Mouse (Mus musculus): ENCODE measurements around the gene Rxfp4. TPM values are rescaled to one million over a fixed set of nuclear protein-coding genes. Genes with fewer than 3 reads are reported as not detected.
A peak's percentile ranks its signal among the peaks of the same experiment; 100 is the strongest.

Rxfp4 gene
- polyA plus RNA-seq (2012), result not detected in 2 replicates

DNA sequence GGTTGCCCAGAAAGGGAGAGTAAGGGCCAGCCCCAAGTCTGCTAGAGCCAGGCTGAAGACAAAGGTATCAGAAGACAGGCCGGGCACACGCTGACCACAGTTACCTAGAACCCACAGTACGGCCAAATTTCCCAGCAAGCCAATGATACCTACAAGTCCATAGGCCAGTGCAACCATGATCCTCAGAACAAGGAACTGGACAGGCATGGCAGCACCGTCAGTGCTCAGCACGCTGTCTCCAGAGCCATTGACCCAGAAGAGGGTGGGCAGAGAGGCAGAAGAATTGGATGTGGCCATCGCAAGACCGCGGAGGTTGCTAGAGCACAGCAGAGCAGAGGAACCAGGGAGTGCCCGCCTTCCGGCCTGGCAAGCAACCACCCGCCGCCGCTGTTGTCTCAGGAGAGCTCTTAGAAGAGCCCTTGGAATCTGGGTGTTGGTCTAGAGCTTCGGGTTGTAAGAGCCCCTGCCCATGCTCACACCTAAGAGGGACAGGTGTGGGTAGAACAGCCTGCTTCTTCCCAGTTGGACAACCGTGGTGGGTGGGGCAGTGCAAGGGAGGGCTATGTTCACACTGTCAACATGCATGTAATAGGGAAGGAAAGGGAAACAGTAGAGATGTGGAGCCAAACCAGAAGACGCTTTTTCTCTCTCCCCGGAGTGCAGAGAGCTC is at the start of gene Rxfp4:
Gene Rxfp4 (minus strand): TSS at position 297 of the 670 bp plus-strand sequence.
- TF ChIP-seq TAL1 (IDR thresholded peaks at IDR 0.05; ENCODE audit: low read length) (no peak), GATA1 (IDR thresholded peaks at IDR 0.05; ENCODE audit: low read length) (no peak)
- Histone ChIP-seq H3K4me1 (ENCODE audit: control insufficient read depth) (no peaks in the 10 kb centered on the region), H3K27me3 (ENCODE audit: control insufficient read depth) (peaks cover 7% of the 10 kb centered on the region), H3K4me3 (replicated peaks) (no peak within 1 kb of the TSS), H3K9me3 (ENCODE audit: control insufficient read depth, low read length) (no peaks in the 10 kb centered on the region), H3K36me3 (ENCODE audit: control insufficient read depth) (no peaks in the 10 kb centered on the region)

DNA sequence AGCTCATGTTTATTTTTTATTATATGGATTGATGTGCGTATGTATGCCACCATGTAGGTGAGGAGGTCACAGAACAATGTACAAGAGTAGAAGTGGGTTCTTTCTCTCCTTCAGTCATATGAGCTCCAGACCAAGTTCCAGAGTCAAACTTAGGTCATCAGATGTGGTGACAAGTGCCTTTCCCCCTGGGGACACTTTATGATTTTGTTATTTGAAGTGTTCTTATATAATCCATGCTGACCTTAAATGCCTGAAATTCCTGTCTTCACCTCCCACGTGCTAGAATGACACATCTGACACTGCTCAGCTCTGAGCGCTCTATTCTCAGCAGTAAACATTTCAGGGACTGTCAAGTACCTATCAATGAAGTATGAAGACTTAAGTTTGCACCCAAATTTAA is 48.3 kb upstream of the Rxfp4 start:
- Histone ChIP-seq H3K4me3 (replicated peaks) (no peak overlapping the region), H3K9me3 (ENCODE audit: control insufficient read depth, low read length) (no peaks in the 10 kb centered on the region), H3K27me3 (ENCODE audit: control insufficient read depth) (no peaks in the 10 kb centered on the region), H3K36me3 (ENCODE audit: control insufficient read depth) (peaks cover 97% of the 10 kb centered on the region), H3K4me1 (ENCODE audit: control insufficient read depth) (no peaks in the 10 kb centered on the region)
- no peak for TF ChIP-seq GATA1 (IDR thresholded peaks at IDR 0.05; ENCODE audit: low read length)
- TF ChIP-seq TAL1 (IDR thresholded peaks at IDR 0.05; ENCODE audit: low read length), result no peak

GRCm38 (mm10) chr3:88700247-88700646 is 47.3 kb upstream of the Rxfp4 start:
- H3K4me3 ChIP-seq (replicated peaks), result no peak overlapping the region
- no peaks in the 10 kb centered on the region for H3K27me3 ChIP-seq (ENCODE audit: control insufficient read depth)
- no peak for TF ChIP-seq GATA1 (IDR thresholded peaks at IDR 0.05; ENCODE audit: low read length)
- no peak for TF ChIP-seq TAL1 (IDR thresholded peaks at IDR 0.05; ENCODE audit: low read length)
- H3K4me1 ChIP-seq (ENCODE audit: control insufficient read depth), result no peaks in the 10 kb centered on the region
- peaks cover 98% of the 10 kb centered on the region for H3K36me3 ChIP-seq (ENCODE audit: control insufficient read depth)
- no peaks in the 10 kb centered on the region for H3K9me3 ChIP-seq (ENCODE audit: control insufficient read depth, low read length)

- TF ChIP-seq TAL1 (IDR thresholded peaks at IDR 0.05; ENCODE audit: low read length), result no peak
- TF ChIP-seq GATA1 (IDR thresholded peaks at IDR 0.05; ENCODE audit: low read length), result no peak
- Histone ChIP-seq H3K27me3 (ENCODE audit: control insufficient read depth) (no peaks in the 10 kb centered on the region), H3K9me3 (ENCODE audit: control insufficient read depth, low read length) (no peaks in the 10 kb centered on the region), H3K4me3 (replicated peaks) (no peak overlapping the region), H3K4me1 (ENCODE audit: control insufficient read depth) (no peaks in the 10 kb centered on the region), H3K36me3 (ENCODE audit: control insufficient read depth) (peaks cover 97% of the 10 kb centered on the region)
Observed at GRCm38 (mm10) chr3:88698834-88699233, 45.9 kb upstream of the Rxfp4 start.

DNA sequence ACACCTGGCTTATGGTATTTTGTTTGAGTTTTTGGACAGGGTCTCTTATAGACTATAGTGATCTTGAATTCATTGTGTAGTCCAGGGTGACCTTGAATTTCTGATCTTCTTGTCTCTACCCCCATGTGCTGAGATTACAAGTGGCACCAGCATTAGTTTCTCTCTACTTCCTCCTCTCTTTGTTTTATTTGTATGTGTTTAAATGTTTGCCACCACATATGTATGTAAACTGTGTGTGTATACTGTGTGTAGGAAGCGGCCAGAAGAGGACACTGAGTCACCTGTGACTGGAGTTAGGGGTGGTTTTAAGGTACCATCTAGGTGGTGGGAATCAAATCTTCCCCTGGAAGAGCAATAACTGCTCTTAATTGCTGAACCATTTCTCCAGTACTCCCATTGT is 45.1 kb upstream of the Rxfp4 start:
- TF ChIP-seq TAL1 (IDR thresholded peaks at IDR 0.05; ENCODE audit: low read length) (no peak), GATA1 (IDR thresholded peaks at IDR 0.05; ENCODE audit: low read length) (no peak)
- Histone ChIP-seq H3K36me3 (ENCODE audit: control insufficient read depth) (peaks cover 97% of the 10 kb centered on the region), H3K27me3 (ENCODE audit: control insufficient read depth) (no peaks in the 10 kb centered on the region), H3K4me3 (replicated peaks) (no peak overlapping the region), H3K4me1 (ENCODE audit: control insufficient read depth) (no peaks in the 10 kb centered on the region), H3K9me3 (ENCODE audit: control insufficient read depth, low read length) (no peaks in the 10 kb centered on the region)

DNA sequence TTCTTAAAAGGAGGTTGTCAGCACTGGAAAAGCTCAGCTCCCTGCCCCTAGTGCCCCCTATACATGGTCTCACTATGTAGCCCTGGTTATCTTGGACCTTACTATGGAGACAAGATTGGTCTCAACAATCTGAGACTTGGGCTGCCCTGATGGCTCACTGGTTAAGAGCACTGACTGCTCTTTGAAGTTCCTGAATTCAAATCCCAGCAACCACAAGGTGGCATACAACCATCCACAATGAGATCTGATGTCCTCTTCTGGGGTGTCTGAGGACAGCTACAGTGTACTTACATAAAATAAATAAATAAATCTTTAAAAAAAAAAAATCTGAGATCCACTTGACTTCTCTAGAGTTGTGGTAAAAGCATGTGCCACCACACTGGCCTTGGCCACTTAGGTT is 42.6 kb upstream of the Rxfp4 start:
- H3K9me3 ChIP-seq (ENCODE audit: control insufficient read depth, low read length), result no peaks in the 10 kb centered on the region
- H3K27me3 ChIP-seq (ENCODE audit: control insufficient read depth), result no peaks in the 10 kb centered on the region
- TF ChIP-seq TAL1 (IDR thresholded peaks at IDR 0.05; ENCODE audit: low read length) (no peak), GATA1 (IDR thresholded peaks at IDR 0.05; ENCODE audit: low read length) (no peak)
- no peak overlapping the region for H3K4me3 ChIP-seq (replicated peaks)
- H3K36me3 ChIP-seq (ENCODE audit: control insufficient read depth), result peaks cover 98% of the 10 kb centered on the region
- H3K4me1 ChIP-seq (ENCODE audit: control insufficient read depth), result no peaks in the 10 kb centered on the region

GRCm38 (mm10) chr3:88689079-88689478 is 36.1 kb upstream of the Rxfp4 start:
- Histone ChIP-seq H3K4me1 (ENCODE audit: control insufficient read depth) (peaks cover 24% of the 10 kb centered on the region), H3K4me3 (replicated peaks) (no peak overlapping the region), H3K36me3 (ENCODE audit: control insufficient read depth) (peaks cover 70% of the 10 kb centered on the region), H3K9me3 (ENCODE audit: control insufficient read depth, low read length) (no peaks in the 10 kb centered on the region), H3K27me3 (ENCODE audit: control insufficient read depth) (no peaks in the 10 kb centered on the region)
- TF ChIP-seq GATA1 (IDR thresholded peaks at IDR 0.05; ENCODE audit: low read length) (no peak), TAL1 (IDR thresholded peaks at IDR 0.05; ENCODE audit: low read length) (no peak)

DNA sequence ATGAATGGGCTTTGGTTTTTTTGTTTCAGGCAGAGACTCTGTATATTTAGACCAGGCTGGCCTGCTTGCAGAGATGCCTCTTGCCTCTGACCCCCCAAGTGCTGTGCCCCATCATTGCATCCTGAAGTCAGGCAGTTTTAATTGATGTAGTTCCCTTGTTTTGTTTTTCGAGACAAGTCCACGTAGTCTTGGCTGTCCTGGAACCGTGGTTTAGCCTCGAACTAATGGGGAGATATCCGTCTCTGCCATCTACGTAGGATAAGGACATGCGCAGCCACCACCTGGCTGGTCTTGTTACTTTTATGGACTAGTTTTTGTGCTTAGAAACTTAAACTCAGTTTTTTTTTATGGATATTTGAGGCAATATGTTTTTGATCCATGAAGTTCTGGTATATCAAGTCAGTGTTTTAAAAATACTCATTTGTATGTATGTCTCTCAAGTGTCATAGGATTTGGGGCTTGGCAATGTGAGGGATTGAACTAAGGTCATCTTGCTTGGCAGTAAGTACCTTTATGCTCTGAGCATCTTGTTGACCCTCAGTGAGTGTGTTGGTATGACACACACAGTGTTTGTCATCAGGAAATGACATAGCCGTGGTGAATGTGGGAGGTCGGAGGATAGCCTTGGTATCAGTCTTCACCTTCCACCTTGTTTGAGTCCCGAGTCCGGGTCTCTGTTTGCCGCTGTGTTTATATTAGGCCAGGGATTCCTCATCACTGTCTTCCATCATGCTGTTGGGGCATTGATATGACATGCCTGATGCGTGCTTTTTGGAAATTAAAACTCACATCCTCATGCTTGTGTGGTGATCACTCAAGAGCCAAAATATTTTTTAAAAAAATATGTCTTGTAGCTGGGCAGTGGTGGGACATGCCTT is 34.0 kb upstream of the Rxfp4 start:
- Histone ChIP-seq H3K4me1 (ENCODE audit: control insufficient read depth) (peaks cover 28% of the 10 kb centered on the region), H3K27me3 (ENCODE audit: control insufficient read depth) (no peaks in the 10 kb centered on the region), H3K4me3 (replicated peaks) (peak overlapping the region; percentile 87), H3K36me3 (ENCODE audit: control insufficient read depth) (peaks cover 50% of the 10 kb centered on the region), H3K9me3 (ENCODE audit: control insufficient read depth, low read length) (no peaks in the 10 kb centered on the region)
- no peak for TF ChIP-seq TAL1 (IDR thresholded peaks at IDR 0.05; ENCODE audit: low read length)
- TF ChIP-seq GATA1 (IDR thresholded peaks at IDR 0.05; ENCODE audit: low read length), result no peak

- no peak for TF ChIP-seq TAL1 (IDR thresholded peaks at IDR 0.05; ENCODE audit: low read length)
- no peak for TF ChIP-seq GATA1 (IDR thresholded peaks at IDR 0.05; ENCODE audit: low read length)
- no peaks in the 10 kb centered on the region for H3K27me3 ChIP-seq (ENCODE audit: control insufficient read depth)
- peak overlapping the region; percentile 87 for H3K4me3 ChIP-seq (replicated peaks)
- H3K4me1 ChIP-seq (ENCODE audit: control insufficient read depth), result peaks cover 28% of the 10 kb centered on the region
- no peaks in the 10 kb centered on the region for H3K9me3 ChIP-seq (ENCODE audit: control insufficient read depth, low read length)
- H3K36me3 ChIP-seq (ENCODE audit: control insufficient read depth), result peaks cover 41% of the 10 kb centered on the region
Observed at GRCm38 (mm10) chr3:88685958-88686451, 33.1 kb upstream of the Rxfp4 start.

Measured in erythroblast, embryonic 14.5 days (primary cell).